Mouse (Mus musculus): Measurements from ENCODE around the gene Cdk9. TPM values are rescaled to one million over a fixed set of nuclear protein-coding genes. Genes with fewer than 3 reads are reported as not detected.

Cdk9 gene
- 71.9 and 82.7 TPM in 2 replicates for polyA plus RNA-seq (2015; fragmentation: Nextera tagmentation; extraction: Ambion mirVana)

DNA sequence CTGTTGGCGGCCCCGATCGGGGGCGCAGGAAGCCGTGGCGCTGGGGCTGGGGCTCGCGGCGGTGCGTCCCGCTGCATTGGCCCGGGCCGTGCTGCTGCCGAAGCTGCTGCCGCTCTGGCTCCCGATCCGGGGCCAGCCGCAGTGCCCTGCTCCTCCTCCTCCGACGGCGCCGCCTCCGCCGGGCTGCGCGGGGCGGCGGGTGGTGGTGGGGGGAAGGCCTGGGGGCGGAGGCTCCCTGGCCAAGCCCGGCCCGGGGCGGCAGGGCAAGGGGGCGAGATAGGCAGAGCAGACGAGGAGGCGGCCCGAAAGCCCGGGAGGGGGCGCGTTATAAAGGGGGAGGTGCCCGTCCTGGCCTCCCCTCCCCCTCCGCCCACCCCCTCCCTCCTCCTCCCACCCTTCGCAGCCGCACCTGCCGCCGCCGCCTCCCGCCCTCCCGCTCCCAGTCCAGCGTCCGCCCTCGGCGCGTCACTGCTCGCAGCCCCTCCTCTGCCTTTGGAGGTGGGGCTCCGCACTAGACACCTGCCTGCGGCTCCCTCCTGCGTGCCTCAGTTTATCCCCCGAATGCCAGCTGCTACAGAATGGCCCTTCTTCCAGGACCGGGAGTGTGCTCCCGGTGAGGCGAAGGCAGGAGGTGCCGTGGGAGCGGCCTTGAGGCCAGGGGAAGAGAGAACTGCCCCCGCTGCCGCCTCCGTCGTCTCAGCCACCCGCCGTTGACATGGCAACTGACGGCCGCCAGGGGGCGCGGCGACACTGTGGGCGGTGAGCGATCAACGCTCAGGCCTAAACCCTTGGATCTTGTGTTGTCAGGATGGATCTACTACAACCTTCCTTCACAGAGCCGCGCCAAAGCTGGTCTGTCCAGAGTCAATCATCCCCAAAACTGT is at the start of gene Cdk9:
Cdk9 (minus strand) TSS at position 143 of the 884 bp plus-strand sequence.
- ATAC-seq (ENCODE audit: insufficient read depth, low FRiP score), result peak; percentile 88
- H3K27ac ChIP-seq (ENCODE audit: low read length), result peak within 1 kb of the TSS; percentile 97
- no peaks in the 10 kb centered on the region for H3K9me3 ChIP-seq (replicated peaks; ENCODE audit: control insufficient read depth, low read length)
- peaks cover 21% of the 10 kb centered on the region for H3K4me1 ChIP-seq (ENCODE audit: control insufficient read depth, insufficient read depth, low read length)
- peak within 1 kb of the TSS; percentile 89 for H3K9ac ChIP-seq (ENCODE audit: low read length)
- WGBS, result under 1% methylated on average over 49 of the region's 79 CpGs
- peak within 1 kb of the TSS; percentile 82 for H3K4me2 ChIP-seq (ENCODE audit: low read depth, low read length)
- H3K4me3 ChIP-seq (replicated peaks; ENCODE audit: low read length), result peak within 1 kb of the TSS; percentile 94
- peaks cover 5% of the 10 kb centered on the region; the same call in 1 of the 2 replicates for H3K36me3 ChIP-seq (ENCODE audit: control insufficient read depth, insufficient read depth, low read length)
- H3K27me3 ChIP-seq (ENCODE audit: control insufficient read depth, insufficient read depth, low read length), result no peaks in the 10 kb centered on the region

GRCm38 (mm10) chr2:32761859-32762258 is 49.0 kb upstream of the Cdk9 start:
- H3K27me3 ChIP-seq (ENCODE audit: control insufficient read depth, insufficient read depth, low read length), result no peaks in the 10 kb centered on the region
- H3K9me3 ChIP-seq (replicated peaks; ENCODE audit: control insufficient read depth, low read length), result no peaks in the 10 kb centered on the region
- no peak overlapping the region for H3K27ac ChIP-seq (ENCODE audit: low read length)
- H3K4me2 ChIP-seq (ENCODE audit: low read depth, low read length), result no peak overlapping the region
- ATAC-seq (ENCODE audit: insufficient read depth, low FRiP score), result no peak
- WGBS, result 89% methylated on average over 4 of the region's 4 CpGs
- H3K4me1 ChIP-seq (ENCODE audit: control insufficient read depth, insufficient read depth, low read length), result peaks cover 3% of the 10 kb centered on the region; the same call in 1 of the 2 replicates
- H3K9ac ChIP-seq (ENCODE audit: low read length), result no peak overlapping the region
- no peaks in the 10 kb centered on the region for H3K36me3 ChIP-seq (ENCODE audit: control insufficient read depth, insufficient read depth, low read length)
- no peak overlapping the region for H3K4me3 ChIP-seq (replicated peaks; ENCODE audit: low read length)

DNA sequence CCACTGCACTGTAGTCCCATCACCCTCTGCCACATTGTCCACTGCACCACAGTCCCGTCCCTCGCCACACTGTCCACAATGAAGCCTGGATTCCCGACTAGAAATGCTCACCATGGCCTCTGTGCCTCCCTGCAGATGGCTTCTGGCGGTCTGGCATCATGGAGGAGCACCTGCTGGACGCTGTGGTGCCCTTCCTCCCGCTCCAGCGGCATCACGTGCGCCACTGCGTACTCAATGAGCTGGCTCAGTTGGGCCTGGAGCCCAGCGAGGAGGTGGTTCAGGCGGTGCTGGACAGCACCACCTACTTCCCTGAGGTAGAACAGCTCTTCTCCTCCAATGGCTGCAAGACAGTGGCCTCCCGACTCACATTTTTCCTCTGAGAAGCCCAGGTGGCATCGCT is 48.5 kb upstream of the Cdk9 start:
- 89% methylated on average over 14 of the region's 14 CpGs for WGBS

DNA sequence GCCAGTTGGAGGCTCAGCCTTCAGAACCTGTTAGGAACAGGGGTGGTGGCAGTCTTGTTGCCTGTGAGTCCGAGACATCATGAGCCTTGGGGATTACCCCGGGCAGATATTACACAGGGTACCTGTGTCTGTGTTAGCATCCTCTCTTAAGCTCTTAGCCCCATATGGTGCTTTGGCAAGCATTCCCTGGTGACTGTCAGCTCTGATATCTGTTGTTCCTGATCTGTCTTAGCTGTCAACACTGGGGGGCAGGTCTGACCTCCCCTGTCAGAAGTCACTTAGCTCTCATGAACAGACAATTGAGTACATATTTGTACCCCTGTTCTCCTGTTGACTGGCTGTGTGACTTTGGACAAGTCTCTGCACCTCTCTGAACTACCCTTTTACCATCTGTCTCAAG is 46.1 kb upstream of the Cdk9 start:
- Histone ChIP-seq H3K4me1 (ENCODE audit: control insufficient read depth, insufficient read depth, low read length) (peaks cover 3% of the 10 kb centered on the region; the same call in 1 of the 2 replicates), H3K4me2 (ENCODE audit: low read depth, low read length) (no peak overlapping the region), H3K27me3 (ENCODE audit: control insufficient read depth, insufficient read depth, low read length) (no peaks in the 10 kb centered on the region), H3K27ac (ENCODE audit: low read length) (no peak overlapping the region), H3K36me3 (ENCODE audit: control insufficient read depth, insufficient read depth, low read length) (no peaks in the 10 kb centered on the region), H3K4me3 (replicated peaks; ENCODE audit: low read length) (no peak overlapping the region), H3K9ac (ENCODE audit: low read length) (no peak overlapping the region), H3K9me3 (replicated peaks; ENCODE audit: control insufficient read depth, low read length) (no peaks in the 10 kb centered on the region)
- 86% methylated on average over 2 of the region's 2 CpGs for WGBS
- no peak for ATAC-seq (ENCODE audit: insufficient read depth, low FRiP score)

More for the DNA sequence above, 48.5 kb upstream of the Cdk9 start:
- Histone ChIP-seq H3K36me3 (ENCODE audit: control insufficient read depth, insufficient read depth, low read length) (no peaks in the 10 kb centered on the region), H3K9ac (ENCODE audit: low read length) (no peak overlapping the region), H3K4me3 (replicated peaks; ENCODE audit: low read length) (no peak overlapping the region), H3K4me1 (ENCODE audit: control insufficient read depth, insufficient read depth, low read length) (peaks cover 3% of the 10 kb centered on the region; the same call in 1 of the 2 replicates), H3K27me3 (ENCODE audit: control insufficient read depth, insufficient read depth, low read length) (no peaks in the 10 kb centered on the region), H3K27ac (ENCODE audit: low read length) (no peak overlapping the region), H3K9me3 (replicated peaks; ENCODE audit: control insufficient read depth, low read length) (no peaks in the 10 kb centered on the region), H3K4me2 (ENCODE audit: low read depth, low read length) (no peak overlapping the region)
- ATAC-seq (ENCODE audit: insufficient read depth, low FRiP score), result no peak

DNA sequence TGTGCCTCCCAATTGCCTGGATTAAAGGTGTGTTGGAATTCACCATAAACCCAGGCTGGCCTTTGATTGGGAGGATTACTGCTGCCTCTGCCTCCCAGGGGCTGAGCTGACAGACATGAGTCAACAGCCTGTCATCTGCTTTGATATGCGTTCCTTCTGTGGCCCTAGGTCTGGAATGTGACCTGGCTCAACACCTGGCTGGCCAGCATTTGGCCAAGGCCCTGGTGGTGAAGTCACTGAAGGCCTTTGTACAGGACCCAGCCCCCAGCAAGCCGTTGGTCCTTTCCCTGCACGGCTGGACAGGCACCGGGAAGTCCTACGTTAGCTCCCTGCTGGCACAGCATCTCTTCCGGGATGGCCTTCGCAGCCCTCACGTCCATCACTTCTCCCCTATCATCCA is 45.6 kb upstream of the Cdk9 start:
- 56% methylated on average over 8 of the region's 8 CpGs for WGBS
- Histone ChIP-seq H3K4me2 (ENCODE audit: low read depth, low read length) (no peak overlapping the region), H3K4me1 (ENCODE audit: control insufficient read depth, insufficient read depth, low read length) (peaks cover 3% of the 10 kb centered on the region; the same call in 1 of the 2 replicates), H3K36me3 (ENCODE audit: control insufficient read depth, insufficient read depth, low read length) (no peaks in the 10 kb centered on the region), H3K27ac (ENCODE audit: low read length) (no peak overlapping the region), H3K4me3 (replicated peaks; ENCODE audit: low read length) (no peak overlapping the region), H3K9me3 (replicated peaks; ENCODE audit: control insufficient read depth, low read length) (no peaks in the 10 kb centered on the region), H3K27me3 (ENCODE audit: control insufficient read depth, insufficient read depth, low read length) (no peaks in the 10 kb centered on the region), H3K9ac (ENCODE audit: low read length) (no peak overlapping the region)
- no peak for ATAC-seq (ENCODE audit: insufficient read depth, low FRiP score)

DNA sequence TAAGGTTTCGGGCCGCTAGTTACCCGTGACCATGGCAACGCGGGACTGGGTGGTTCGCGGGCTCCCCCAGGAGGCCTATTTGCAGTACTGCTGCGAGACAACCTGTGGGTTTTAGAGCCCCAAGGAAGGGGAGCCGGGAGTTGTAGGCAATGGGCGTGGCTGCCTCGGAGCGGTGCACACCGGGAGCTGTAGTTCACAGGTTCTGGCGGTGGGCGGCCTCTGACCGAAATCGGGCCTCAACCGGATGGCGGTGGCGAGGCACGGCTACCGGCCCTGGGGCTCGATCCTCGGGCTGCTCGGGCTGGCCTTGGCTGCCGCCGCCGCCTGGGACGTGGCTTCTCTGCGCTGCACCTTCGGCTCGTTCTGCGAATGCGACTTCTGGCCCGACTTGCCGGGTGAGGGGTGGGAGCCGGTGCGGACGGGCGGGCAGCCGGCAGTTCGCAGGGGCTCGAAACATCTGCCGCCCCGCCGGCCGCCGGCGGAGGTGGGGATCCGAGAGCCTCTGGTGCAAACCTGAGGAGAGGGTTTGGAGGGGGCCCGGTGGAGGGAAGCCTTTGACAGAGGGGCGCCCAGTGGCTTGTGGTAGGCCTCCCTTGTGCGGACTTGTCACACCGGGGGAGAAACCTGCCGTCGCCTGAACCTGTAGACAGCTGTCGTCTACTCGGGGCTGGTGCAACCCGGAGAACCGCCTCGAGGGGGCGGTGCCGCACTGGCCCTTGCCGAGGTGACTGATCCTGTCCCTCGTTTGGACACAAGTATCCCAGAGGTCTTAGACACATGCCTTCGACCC is 44.4 kb upstream of the Cdk9 start, which contains the start of gene Tor2a:
Tor2a (plus strand) TSS at position 179 of the 790 bp plus-strand sequence.
- no peaks in the 10 kb centered on the region for H3K36me3 ChIP-seq (ENCODE audit: control insufficient read depth, insufficient read depth, low read length)
- peak within 1 kb of the TSS; percentile 90 for H3K27ac ChIP-seq (ENCODE audit: low read length)
- under 1% methylated on average over 66 of the region's 66 CpGs for WGBS
- H3K27me3 ChIP-seq (ENCODE audit: control insufficient read depth, insufficient read depth, low read length), result no peaks in the 10 kb centered on the region
- H3K9ac ChIP-seq (ENCODE audit: low read length), result peak within 1 kb of the TSS; percentile 89
- peak within 1 kb of the TSS; percentile 72 for H3K4me3 ChIP-seq (replicated peaks; ENCODE audit: low read length)
- H3K9me3 ChIP-seq (replicated peaks; ENCODE audit: control insufficient read depth, low read length), result no peaks in the 10 kb centered on the region
- H3K4me1 ChIP-seq (ENCODE audit: control insufficient read depth, insufficient read depth, low read length), result peaks cover 3% of the 10 kb centered on the region; the same call in 1 of the 2 replicates
- peak; percentile 96 for ATAC-seq (ENCODE audit: insufficient read depth, low FRiP score)
- H3K4me2 ChIP-seq (ENCODE audit: low read depth, low read length), result peak within 1 kb of the TSS; percentile 56

DNA sequence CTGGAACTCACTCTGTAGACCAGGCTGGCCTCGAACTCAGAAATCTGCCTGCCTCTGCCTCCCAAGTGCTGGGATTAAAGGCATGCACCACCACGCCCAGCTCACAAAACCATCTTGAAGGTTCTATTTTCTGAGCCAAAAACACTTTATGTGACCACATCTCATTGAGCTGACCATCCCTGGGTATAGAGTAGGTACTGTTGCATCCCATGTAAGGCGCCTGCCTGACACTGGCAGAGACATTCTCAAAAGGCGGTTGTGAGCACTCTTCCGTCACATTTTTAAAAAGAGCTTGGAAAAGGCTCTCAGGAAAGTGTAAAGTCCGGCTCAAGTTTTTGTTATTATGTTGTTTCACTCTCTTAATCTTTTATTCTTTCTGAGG is 43.8 kb upstream of the Cdk9 start:
- Histone ChIP-seq H3K4me2 (ENCODE audit: low read depth, low read length) (no peak overlapping the region), H3K4me1 (ENCODE audit: control insufficient read depth, insufficient read depth, low read length) (peaks cover 3% of the 10 kb centered on the region; the same call in 1 of the 2 replicates), H3K27ac (ENCODE audit: low read length) (no peak overlapping the region), H3K27me3 (ENCODE audit: control insufficient read depth, insufficient read depth, low read length) (no peaks in the 10 kb centered on the region), H3K4me3 (replicated peaks; ENCODE audit: low read length) (no peak overlapping the region), H3K9ac (ENCODE audit: low read length) (no peak overlapping the region), H3K36me3 (ENCODE audit: control insufficient read depth, insufficient read depth, low read length) (no peaks in the 10 kb centered on the region), H3K9me3 (replicated peaks; ENCODE audit: control insufficient read depth, low read length) (no peaks in the 10 kb centered on the region)
- ATAC-seq (ENCODE audit: insufficient read depth, low FRiP score), result peak; percentile 5; the same call in 1 of the 2 replicates
- WGBS, result 37% methylated on average over 6 of the region's 6 CpGs

- H3K9me3 ChIP-seq (replicated peaks; ENCODE audit: control insufficient read depth, low read length), result no peaks in the 10 kb centered on the region
- H3K9ac ChIP-seq (ENCODE audit: low read length), result no peak overlapping the region
- 0 out of 2 replicates have a peak, but pooled peaks cover 6% of the 10 kb centered on the region for H3K4me1 ChIP-seq (ENCODE audit: control insufficient read depth, insufficient read depth, low read length)
- H3K4me2 ChIP-seq (ENCODE audit: low read depth, low read length), result peak overlapping the region; percentile 59; the same call in 1 of the 2 replicates
- H3K27me3 ChIP-seq (ENCODE audit: control insufficient read depth, insufficient read depth, low read length), result no peaks in the 10 kb centered on the region
- H3K27ac ChIP-seq (ENCODE audit: low read length), result no peak overlapping the region
- 70% methylated on average over 10 of the region's 10 CpGs for WGBS
- H3K36me3 ChIP-seq (ENCODE audit: control insufficient read depth, insufficient read depth, low read length), result no peaks in the 10 kb centered on the region
- ATAC-seq (ENCODE audit: insufficient read depth, low FRiP score), result no peak
- H3K4me3 ChIP-seq (replicated peaks; ENCODE audit: low read length), result no peak overlapping the region
Measured at GRCm38 (mm10) chr2:32752181-32752580, 39.3 kb upstream of the Cdk9 start.

Data from stomach, embryonic 16.5 days (tissue).